Mouse (Mus musculus) CD4-positive, CD25-positive, alpha-beta regulatory T cell, adult 4 months (primary cell): ENCODE measurements around the gene Csf2rb. TPM values are rescaled to one million over a fixed set of nuclear protein-coding genes. Genes with fewer than 3 reads are reported as not detected.
"Not testable (repeated sequence)": the region's sequence is repeated elsewhere in the genome, so short reads cannot be mapped to it uniquely, and the experiment has no call there.

Experiments
- ATAC-seq: one replicate; pipeline ENCODE4 v1.8.0; 2017
- polyA plus RNA-seq, 2 experiments: library from polyadenylated mRNA; unstranded; fragments of 100-300 nt; shearing (Covaris generic); gene quantifications; one replicate each; pipeline ENCODE4 v1.2.1; 2017

Csf2rb gene
- polyA plus RNA-seq, 2 experiments from 2014 or later: 0.08 to 0.63 TPM

DNA sequence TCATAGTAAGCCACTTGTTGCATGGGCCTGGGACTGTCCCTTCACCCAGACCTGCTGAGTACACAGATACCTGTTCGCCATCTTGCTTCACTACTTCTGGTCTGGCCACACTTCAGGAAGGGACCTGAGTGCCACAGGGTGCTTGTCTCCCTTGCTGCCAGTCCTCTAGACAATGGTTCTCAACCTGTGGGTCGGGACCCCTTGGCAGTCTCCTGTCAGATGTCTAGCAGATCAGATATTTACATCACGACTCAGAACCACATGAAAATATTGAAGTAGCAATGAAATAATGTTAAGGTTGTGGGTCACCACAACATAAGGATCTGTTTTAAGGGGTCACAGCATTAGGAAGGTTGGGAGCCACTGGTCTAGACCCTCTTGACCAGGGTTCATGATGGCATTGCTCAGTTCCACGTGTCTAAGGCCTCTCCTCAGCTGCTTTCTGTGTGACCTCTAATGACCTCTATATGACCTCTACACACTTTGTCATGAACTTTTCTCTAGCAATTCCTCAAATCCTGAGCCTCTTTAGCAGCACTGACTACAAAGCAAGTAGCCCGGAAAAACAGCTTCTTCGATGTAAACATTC is 2.3 kb downstream of the Csf2rb start:
- not testable (repeated sequence) for ATAC-seq

DNA sequence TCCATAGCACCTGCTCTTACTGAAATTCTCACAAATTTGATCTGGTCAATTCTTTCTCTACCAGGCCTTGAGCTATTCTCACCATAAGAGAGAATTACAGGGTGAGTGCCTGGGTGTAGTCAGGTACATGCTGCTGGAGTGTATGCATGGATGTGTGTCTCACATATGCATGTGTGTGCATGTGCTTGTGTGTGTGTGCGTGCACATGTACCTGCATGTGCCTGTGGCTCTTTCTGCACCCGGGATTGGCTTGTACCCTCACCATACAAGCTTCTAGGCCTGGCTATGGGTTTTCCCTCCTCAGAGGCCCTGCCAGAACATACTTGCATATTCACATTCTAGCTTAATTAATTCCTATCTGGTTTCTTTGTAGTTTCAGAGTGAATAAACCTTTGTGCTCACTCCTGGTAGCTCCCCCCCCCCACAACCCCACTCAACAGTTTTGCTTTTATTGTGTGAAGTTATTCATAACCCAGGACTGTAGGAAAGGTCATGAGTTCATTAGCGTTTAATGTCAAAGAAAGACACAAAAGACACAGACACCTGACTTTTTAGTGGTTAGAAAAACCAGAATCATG is 3.1 kb downstream of the Csf2rb start:
- ATAC-seq: no peak

DNA sequence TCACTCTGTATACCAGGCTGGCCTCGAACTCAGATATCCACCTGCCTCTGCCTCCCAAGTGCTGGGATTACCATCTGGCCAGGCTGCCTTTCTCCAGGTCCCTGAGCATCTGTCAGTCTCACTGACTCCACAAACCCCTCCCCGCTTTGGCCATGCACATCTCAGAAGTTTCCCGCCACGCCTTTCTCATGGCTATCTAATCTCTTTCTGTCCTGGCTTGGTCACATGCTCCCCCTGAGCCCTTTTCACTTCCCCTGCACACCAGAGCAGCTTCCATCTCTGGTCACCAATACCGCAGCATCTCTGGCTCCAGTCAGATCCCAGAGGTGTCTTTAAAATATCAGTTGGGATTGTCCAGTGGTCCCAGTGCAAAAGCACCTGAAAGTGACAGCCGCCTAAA is 4.4 kb downstream of the Csf2rb start:
- not testable (repeated sequence) for ATAC-seq

DNA sequence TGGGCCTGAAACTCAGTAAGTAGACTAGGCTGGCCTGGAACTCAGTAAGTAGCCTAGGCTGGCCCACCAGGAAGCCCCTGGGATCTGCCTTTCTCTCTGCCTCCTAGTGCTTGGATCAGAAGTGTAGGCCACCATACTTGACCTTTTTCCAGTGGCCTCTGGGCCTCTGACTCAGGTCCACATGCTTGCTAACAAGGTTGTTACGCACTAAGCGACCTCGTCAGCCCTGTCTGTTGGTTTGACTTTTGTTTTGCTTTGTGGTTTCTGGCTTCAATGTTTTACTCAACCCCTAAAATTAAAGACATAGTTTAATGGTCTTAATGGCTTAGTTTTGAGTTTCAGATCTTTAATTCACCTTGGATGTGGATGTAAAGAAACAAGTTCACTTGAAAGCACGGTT is 5.2 kb downstream of the Csf2rb start:
- no peak for ATAC-seq

DNA sequence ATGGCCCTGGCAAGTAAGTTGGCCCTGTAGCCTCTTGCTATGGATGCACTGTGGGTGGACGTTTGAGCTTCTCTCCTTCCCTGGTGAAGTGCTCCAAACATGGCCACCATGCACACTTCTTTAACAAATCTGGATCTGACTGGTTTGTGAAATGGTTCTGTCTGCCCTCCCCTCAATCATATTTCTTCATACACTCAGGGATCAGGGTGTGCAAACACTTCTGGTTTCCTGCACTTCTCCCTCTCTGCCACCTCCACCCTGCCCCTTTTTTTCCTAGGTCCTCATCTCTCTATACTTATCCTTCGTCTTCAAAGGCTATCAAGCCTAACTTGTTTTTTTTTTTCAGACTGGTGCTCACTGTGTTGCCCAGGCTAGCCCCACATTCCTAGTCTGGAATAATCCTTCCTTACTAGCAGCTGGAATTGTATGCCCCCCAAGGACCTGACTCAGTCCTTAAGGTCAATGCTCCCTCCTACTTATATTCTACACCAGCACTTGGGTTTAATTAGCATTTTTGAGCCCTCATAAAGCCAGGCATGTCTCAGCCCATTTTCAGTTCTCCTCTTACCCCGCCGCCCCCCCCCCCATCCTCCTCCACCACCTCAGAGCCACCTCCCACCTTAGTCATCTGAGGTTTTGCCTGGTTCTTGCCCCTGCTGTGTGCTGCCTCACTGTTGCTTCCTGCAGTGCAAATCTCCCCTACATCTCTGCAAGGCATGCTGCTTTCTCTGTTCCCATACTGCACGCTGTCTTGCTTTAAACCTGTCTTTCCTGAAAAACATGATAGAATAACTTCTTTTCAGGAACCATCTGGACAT is 6.2 kb downstream of the Csf2rb start:
- no peak for ATAC-seq

DNA sequence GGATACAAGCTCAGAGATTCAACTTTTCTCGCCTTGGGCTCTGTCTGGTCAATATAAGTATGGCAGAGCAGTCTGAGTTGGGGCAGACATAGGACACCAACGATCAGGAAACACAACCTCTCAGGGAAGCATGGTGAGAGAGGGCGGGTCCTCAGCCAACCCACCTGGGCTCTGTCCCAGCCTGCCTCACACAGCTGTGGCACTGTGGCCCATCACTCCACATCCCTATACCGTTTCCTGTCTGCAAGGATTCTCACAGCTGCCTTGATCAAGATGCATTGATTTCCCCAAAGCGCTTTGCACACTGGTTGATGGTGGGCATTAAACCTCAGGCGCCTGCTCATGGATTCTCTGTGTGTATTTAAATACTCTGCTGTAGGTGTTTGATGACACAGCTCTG is 7.4 kb downstream of the Csf2rb start:
- ATAC-seq: no peak

DNA sequence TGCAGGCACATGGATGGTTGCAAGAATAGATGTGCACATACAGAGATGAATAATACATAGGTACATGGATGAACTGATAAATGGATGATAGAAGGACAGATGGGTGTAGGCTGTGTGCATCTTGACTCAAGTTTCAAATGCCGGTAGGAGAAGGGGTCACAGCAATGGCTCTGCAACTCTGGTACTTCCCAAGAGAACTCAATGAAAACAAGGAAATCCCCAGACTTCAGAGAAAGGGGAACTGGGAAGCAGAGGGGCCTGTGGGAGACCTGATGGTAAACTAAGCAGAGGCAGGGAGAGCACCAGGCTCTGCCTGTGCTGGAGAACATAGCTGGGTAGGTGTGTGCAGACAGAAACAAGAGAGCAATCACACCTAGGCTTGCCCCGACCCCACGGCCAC is 8.8 kb downstream of the Csf2rb start:
- ATAC-seq: no peak

DNA sequence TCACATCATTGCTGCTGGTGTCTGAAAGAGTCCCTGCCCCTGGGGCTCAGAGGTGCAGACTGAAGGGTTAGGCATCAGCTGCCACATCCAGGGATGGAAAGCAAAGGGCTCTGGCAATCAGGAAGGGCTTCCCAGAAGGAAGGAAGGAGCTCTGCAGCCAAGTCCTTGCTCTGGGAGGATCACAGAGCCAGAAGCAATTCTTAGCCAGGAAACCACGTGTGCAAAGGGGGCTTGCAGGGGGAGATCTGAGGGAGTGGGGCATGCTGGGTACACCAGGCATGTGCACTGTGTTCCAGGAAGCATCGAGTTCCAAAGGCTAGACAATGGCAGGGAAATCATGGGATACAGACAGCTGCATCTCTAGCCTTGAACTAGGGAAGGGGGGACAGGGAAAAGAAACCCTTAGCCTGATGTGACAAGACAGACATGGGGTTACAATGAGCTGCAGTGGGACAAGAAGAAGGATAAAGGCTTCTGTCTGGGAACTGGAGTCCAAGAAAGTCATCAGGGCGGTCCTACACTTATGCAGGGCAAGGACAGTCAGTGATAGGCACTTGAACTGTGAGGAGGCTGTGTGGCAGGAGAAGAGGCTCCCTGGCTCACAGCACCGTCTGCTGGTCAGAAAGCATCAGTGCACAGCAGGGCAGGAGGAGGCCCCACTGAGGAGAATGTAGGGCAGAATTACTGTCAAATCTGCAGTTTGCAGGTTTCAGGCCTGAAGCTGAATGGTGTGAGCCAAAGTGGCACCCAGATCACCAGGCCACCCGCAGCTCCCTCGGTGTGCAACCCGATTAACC is 14.3 kb downstream of the Csf2rb start:
- not testable (repeated sequence) for ATAC-seq

DNA sequence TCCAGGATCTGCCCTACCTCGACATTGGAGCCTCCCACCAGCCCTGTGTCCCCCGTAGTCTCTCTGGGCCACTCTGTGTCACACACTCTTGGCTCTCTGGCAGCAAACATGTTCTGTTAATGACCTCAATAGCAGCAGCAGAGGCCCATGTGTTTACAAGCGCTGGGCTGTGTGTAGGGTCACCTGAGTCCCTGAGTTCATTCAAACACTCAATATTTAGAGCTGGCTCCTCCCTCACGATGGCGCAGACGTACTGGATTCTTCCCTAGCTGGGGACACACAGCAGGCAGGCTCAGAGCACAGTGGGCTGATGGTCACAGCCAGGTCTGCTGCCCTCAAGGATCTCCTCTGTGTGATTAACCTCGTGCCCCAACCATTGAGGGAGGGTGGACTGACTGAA is 15.4 kb downstream of the Csf2rb start:
- not testable (repeated sequence) for ATAC-seq

DNA sequence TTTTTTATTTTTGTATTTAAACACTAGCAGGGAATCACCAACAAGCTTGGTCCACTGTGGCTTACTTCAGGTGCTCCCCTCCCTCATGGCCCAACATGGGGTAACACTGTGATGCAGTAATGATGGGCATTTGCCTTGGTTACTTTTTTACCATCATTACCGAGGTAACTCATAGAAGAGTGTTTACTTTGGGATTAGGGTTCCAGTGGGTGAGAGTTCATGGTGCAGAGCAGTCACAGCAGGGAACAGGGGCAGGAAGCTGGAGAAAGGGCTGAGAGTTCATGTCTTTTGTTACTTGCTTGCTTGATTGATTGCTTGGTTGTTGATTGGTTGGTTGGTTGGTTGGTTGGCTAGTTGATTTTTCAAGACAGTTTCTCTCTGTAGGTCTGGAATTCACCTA is 18.1 kb downstream of the Csf2rb start:
- no peak for ATAC-seq

DNA sequence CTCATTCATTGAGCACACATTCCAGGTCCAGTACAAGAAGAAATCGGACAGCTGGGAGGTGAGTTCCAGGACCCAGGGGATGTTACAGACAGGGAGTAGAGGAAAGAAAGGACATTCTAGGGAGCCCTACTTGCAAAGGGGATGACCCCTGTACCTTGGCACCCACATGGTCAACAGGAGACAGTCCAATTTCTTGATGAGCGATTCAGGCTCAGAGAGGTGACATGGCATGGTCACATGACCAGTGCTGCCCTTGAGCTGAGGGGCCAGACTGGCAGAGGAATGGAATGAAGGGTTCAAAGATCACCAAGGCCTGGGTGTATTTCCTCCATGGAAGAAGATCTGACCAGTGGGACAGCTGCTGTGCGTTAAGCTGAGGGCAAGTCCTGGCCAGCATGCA is 19.0 kb downstream of the Csf2rb start:
- ATAC-seq: no peak

DNA sequence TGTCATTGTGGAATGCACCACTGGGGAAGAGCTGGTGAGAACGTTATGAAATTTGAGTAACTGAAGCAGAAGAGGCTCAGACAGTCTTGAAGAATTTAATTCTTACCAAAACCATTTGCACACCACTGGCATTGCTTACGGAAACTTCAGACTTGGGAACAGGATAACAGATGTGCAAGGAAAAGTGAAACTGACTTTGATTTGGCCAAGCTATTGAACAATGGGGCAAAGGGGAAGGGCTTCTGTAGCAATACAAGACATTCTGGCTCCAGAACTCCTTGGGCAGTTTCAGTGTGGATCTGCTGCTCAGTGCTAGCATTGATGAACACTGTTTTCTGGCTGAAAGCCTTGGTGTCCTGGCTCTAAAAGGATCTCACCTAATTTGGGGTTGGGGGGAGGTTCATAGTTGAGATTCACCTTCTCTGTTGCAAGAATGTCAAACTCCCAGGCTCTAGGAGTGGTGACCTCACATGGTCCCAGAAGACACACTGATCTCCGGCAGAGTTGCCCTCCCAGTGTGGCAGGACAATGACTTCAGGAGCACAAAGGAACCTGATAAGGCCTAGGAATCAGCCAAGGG is 26.1 kb downstream of the Csf2rb start:
- ATAC-seq: no peak

DNA sequence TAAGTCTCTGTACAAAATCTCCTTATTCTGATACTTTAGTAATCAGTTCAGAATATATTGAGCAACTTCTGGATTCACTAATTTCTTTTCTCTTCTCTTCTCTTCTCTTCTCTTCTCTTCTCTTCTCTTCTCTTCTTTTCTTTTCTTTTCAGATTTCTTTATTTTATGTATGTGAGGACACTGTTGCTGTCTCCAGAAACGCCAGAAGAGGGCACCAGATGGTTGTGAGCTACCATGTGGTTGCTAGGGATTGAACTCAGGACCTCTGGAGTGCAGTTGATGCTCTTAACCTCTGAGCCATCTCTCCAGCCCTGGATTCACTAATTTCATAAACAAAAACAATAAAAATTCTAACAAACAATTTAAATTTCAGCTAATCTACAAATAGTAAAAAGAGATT is 29.4 kb downstream of the Csf2rb start:
- no peak for ATAC-seq

DNA sequence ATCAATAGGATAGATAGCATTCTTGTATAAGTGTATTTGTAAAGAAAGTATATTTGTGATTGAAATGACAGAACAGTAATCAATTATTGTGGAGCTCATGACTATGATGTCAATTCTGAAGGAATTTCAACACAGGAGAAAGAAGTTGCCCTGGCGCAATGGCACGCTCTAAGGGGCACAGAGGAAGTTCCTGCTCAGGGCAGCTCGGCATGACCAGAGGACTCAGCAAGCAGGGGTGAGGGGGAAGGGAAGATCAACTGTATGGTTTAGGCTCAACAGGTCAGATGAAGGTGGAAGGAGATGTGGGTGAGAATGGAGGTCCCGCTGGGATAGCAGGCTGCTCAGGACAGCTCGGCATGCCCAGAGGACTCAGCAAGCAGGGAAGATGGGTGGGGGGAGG is 30.0 kb downstream of the Csf2rb start:
- ATAC-seq: no peak

DNA sequence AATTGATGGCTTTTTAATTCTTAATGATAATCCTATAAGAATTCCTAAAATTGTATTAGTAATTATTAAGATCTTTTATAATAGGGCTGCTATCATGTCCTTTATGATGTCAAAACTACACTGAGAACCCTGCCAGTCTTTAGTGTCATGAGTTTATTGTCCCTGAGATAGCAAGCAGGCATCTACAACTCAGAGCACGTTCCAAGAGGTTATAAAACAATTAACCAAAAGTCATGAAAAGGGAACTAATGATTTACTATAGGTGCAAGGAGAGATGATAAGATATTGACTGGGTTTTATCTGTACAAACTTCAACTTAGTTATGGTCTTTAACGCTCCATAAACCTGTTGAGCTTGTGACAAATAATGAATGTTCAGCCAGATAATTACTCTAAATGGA is 40.4 kb downstream of the Csf2rb start:
- ATAC-seq: no peak

DNA sequence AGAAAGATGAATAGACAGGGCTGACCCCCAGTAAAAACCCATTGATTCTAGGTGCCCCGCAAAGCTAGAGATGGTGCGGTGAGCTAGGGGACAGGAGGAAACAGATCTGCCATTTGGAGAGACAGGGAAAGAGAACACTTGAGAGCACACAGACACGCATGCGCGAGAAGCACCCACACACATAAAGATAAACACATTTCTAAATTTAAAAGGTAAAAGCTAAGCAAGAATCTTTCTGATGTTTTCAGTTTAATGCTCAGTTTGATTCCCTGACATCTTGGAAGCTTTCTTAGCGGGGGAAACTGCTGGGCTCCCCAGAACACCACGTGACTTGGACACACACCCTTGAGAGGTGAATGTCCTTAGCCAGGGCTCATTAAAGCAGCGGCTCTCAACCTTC is 41.3 kb downstream of the Csf2rb start:
- no peak for ATAC-seq

DNA sequence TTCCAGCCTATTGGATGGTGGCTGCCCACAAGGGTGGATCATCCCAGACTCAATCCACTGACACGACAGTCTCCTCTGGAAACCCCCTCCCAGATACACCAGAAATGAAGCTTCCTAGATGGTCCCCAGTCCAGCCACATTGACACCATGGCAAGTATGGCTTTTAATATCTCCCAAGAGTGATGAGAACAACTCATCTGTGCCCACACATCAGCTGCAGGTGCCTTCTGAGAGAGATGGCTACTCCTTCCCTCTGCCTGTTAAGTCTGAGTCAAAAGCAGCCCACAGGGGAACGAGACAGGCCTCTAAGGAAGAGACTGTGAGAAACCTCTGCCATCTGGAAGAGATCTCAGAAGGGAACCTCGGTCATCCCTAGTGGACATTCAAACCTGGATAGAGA is 42.3 kb downstream of the Csf2rb start:
- no peak for ATAC-seq

DNA sequence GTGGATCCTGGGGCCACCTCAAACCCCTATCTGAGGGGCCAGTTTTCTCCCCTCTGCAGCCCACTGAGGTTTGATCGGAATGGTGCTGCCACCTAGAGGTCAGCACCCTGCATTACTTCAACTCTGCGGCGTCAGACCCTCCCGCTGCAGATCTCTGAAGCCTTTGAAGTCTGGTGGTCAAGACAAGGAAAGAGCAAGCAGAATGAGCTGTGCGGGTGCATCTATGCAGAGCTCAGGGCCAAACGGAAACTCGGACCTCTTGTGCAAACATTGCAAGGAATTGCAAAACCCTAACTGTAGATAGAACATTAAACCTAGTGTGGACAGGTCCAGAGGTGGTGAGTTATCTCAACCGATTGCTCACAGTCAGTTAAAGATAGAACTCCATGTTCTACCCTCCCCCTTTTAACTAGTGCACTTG is 43.4 kb downstream of the Csf2rb start:
- peak; percentile 43 for ATAC-seq

DNA sequence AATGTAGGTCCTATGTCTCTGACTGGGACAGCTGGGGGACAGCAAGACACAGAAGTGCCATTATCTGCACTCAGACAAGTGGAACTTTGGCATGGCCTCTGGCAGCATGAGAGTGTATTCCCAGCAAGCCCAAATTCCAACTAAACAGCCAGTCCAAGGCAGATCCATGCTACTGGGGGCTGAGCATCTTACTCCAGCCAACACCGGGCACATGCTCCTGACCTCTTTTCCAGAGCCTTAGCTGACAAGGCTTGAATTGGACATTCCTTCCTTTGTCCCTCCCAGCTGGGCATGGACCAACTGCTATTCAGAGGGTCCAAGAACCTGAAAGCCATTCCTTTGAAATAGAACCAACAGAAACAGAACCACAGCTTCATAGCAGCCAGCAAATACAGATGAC is 44.1 kb downstream of the Csf2rb start:
- no peak for ATAC-seq

DNA sequence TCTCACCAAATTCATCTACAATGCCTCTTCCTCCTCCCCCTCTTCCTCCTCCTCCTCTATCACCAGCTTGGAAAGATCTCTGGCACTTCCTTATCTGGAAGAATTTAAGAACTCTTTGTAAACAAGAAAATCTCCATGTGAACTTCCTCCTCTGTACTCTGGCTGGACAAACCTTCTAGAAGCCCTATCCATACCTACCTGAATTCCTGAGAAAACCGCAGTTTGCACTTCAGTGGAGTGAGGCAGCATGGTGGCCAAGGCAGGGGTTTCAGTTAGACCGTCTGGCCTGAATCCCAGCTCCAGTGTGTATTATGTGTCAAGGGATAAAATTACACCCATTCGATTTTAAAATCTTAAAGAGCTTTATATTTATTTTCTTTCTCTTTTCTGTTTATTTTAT is 47.2 kb downstream of the Csf2rb start:
- no peak for ATAC-seq

DNA sequence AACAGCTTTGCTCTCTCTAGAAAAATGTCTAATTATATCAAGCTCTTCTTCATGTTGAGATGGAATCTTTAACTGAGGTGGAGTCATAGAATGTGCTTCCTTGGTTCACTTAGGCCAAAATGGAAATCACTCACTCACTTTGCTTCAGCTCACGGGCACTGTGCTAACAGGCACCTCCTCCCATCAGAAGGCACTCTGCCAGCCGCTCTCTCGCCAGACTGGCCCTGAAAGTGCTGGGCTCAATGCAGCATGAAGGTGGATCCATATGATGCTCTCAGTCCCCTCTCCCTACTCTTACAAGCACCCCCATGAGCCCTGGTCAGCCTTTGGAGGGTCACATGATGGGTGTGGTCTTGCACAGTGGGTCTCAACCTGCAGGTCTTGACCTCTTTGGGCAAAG is 48.7 kb downstream of the Csf2rb start:
- ATAC-seq: no peak

DNA sequence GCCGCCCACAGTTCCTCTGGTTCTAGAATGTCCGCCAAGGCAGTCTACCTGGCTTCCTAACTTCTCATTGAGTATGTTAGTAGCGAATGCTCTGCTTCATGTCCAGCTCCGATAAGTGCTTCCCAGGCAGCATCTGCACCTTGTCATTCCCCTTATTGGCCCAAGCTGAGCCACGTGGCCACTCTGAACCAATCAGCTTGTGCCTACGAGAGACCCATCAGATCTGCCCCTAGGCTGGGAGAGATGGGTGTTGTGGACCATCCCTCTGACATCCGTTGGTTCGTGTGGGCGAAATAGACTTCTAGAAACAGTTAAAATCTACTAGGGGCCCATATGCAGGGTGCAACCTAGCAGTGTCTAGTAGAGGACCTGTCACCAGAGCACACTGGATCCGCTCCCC is 52.3 kb downstream of the Csf2rb start:
- ATAC-seq: no peak

DNA sequence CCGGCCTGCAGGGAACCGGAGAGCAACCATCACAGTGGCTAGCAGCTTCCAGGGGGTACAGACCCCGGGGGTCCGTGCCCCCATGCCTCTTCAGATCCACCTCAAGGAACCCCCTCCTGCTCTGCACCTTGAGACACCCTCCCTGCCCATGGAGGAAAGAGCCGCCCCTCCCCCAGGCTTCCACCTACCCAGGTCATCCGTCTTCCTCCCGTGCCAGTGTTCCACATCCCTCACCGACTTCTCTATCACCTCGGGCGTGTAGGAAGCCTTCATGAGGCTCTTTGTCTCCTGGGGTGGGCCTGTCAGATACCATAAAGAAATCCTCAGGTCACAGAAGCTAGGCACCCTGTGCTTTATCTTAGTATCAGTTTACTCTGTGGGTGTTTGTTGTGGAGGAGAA is 53.0 kb downstream of the Csf2rb start:
- ATAC-seq: no peak
